Mouse (Mus musculus) hematopoietic stem cell, adult 5-6 weeks (primary cell): Measurements from ENCODE around the gene Rpl29. TPM values are rescaled to one million over a fixed set of nuclear protein-coding genes. Genes with fewer than 3 reads are reported as not detected.
A peak's percentile ranks its signal among the peaks of the same experiment; 100 is the strongest.

Experiments
- ATAC-seq, 2 experiments: fragments of 125-278 bp in 1 of 2; replicated peaks in 1 of 2; 2 replicates each; pipeline ENCODE4 v1.8.0; 2016 to 2017; ENCODE audit warnings: inconsistent platforms in 2 of 2, mild to moderate bottlenecking in 2 of 2, moderate number of reproducible peaks in 2 of 2, low read depth in 1 of 2, moderate TSS enrichment in 1 of 2; ENCODE audit not compliant: low FRiP score in 2 of 2, poor library complexity in 2 of 2, severe bottlenecking in 2 of 2, insufficient read depth in 1 of 2, low TSS enrichment in 1 of 2
- total RNA-seq: library from RNA; stranded (forward); fragments of 172-1452, 232-1000 nt; gene quantifications from 2 replicates; pipeline ENCODE4 v1.2.3, GENCODE M21; 2017

Gene Rpl29
- total RNA-seq, 1 experiment from 2014 or later, result 1,409 TPM

GRCm38 (mm10) chr9:106411729-106412128 is 17.5 kb upstream of the Rpl29 start:
- ATAC-seq, result 0 out of 4 replicates have a peak, but pooled peaks of 1 of the 2 experiments have one; percentile 2

- ATAC-seq, result no peak
Measured at GRCm38 (mm10) chr9:106412210-106412609, 17.0 kb upstream of the Rpl29 start.

- no peak for ATAC-seq
Measured at GRCm38 (mm10) chr9:106413606-106414005, 15.6 kb upstream of the Rpl29 start.

- ATAC-seq, result no peak
Measured at GRCm38 (mm10) chr9:106416826-106417225, 12.4 kb upstream of the Rpl29 start.

GRCm38 (mm10) chr9:106417841-106418625 is 11.2 kb upstream of the Rpl29 start:
- ATAC-seq, result peak; percentile 38 to 46

GRCm38 (mm10) chr9:106420608-106421007 is 8.6 kb upstream of the Rpl29 start:
- ATAC-seq, result peak; percentile 26 to 29; a peak in 1 of 4 replicates

- 0 out of 4 replicates have a peak, but pooled peaks of 1 of the 2 experiments have one; percentile 16 for ATAC-seq
Measured at GRCm38 (mm10) chr9:106421033-106421864, 8.0 kb upstream of the Rpl29 start.

- peak; percentile 58 to 83 for ATAC-seq
Measured at GRCm38 (mm10) chr9:106421865-106422160, 7.4 kb upstream of the Rpl29 start.

GRCm38 (mm10) chr9:106428719-106429220 is 484 bp upstream of the Rpl29 start:
- peak; percentile 3 to 18; a peak in 2 of 4 replicates for ATAC-seq

- no peak for ATAC-seq
Measured at GRCm38 (mm10) chr9:106430015-106430264, 686 bp downstream of the Rpl29 start.

- no peak for ATAC-seq
Measured at GRCm38 (mm10) chr9:106433389-106433788, 4.1 kb downstream of the Rpl29 start.

GRCm38 (mm10) chr9:106436566-106436965 is 7.3 kb downstream of the Rpl29 start:
- ATAC-seq, result no peak

- ATAC-seq, result no peak
Measured at GRCm38 (mm10) chr9:106442680-106443079, 13.4 kb downstream of the Rpl29 start.

GRCm38 (mm10) chr9:106444836-106445235 is 15.6 kb downstream of the Rpl29 start:
- ATAC-seq, result no peak

- ATAC-seq, result peak; percentile 61 to 80
Measured at GRCm38 (mm10) chr9:106447348-106447747, 18.1 kb downstream of the Rpl29 start, which contains the start of the genes Abhd14b and Abhd14a. Abhd14b (plus strand) TSS chr9:106447459. Abhd14a (minus strand) TSS chr9:106447678.

- no peak for ATAC-seq
Measured at GRCm38 (mm10) chr9:106447951-106448350, 18.7 kb downstream of the Rpl29 start.

- peak; percentile 73 to 78 for ATAC-seq
Measured at GRCm38 (mm10) chr9:106448498-106449031, 19.3 kb downstream of the Rpl29 start.

- ATAC-seq, result no peak
Measured at GRCm38 (mm10) chr9:106449947-106450346, 20.7 kb downstream of the Rpl29 start.
